Mouse (Mus musculus) lung, embryonic 16.5 days (tissue): ENCODE measurements around the gene Olfr315. TPM values are rescaled to one million over a fixed set of nuclear protein-coding genes. Genes with fewer than 3 reads are reported as not detected.
"Not testable (repeated sequence)": the region's sequence is repeated elsewhere in the genome, so short reads cannot be mapped to it uniquely, and the experiment has no call there.

Experiments
- ATAC-seq: fragments of 200-750 bp; cut with Nextera tagmentation; 2 replicates; pipeline ENCODE4 v1.8.0; 2017; ENCODE audit warnings: low read depth, mild to moderate bottlenecking, moderate library complexity
- H3K27ac ChIP-seq: fragments of 300-500 bp; sonication (generic); 2 replicates; pipeline ENCODE4 v1.5.1; 2014; ENCODE audit warnings: mild to moderate bottlenecking, control low read depth, low read length
- H3K27me3 ChIP-seq: fragments of 300-500 bp; sonication (generic); 2 replicates; pipeline ENCODE4 v1.6.1; 2014; ENCODE audit warnings: low read depth, low read length, mixed read lengths; ENCODE audit not compliant: control insufficient read depth, insufficient read depth
- H3K36me3 ChIP-seq: fragments of 300-500 bp; sonication (generic); 2 replicates; pipeline ENCODE4 v1.6.1; 2014; ENCODE audit warnings: low read length; ENCODE audit not compliant: control insufficient read depth, insufficient read depth
- H3K4me1 ChIP-seq: fragments of 300-500 bp; sonication (generic); replicated peaks from 2 replicates; pipeline ENCODE4 v1.6.1; 2014; ENCODE audit warnings: low read length, mixed read lengths; ENCODE audit not compliant: control insufficient read depth, insufficient read depth
- H3K4me2 ChIP-seq: fragments of 300-500 bp; sonication (generic); 2 replicates; pipeline ENCODE4 v1.6.1; 2014; ENCODE audit warnings: low read depth, low read length, control low read depth
- H3K4me3 ChIP-seq: fragments of 300-500 bp; sonication (generic); 2 replicates; pipeline ENCODE4 v1.5.1; 2014; ENCODE audit warnings: mild to moderate bottlenecking, low read length, control low read depth
- H3K9ac ChIP-seq: fragments of 300-500 bp; sonication (generic); 2 replicates; pipeline ENCODE4 v1.6.1; 2014; ENCODE audit warnings: low read length, control low read depth
- H3K9me3 ChIP-seq: fragments of 300-500 bp; sonication (generic); 2 replicates; pipeline ENCODE4 v1.6.1; 2016; ENCODE audit warnings: low read length; ENCODE audit not compliant: control insufficient read depth
- WGBS: fragments of 180-500 bp; shearing (Covaris S2); extraction: QIAGEN DNeasy Blood & Tissue Kit; methylation state at CpG from one replicate; pipeline ENCODE4 v1.1.7; 2014; 5-methylcytosine and 5-hydroxymethylcytosine counted together
- polyA plus RNA-seq: library from polyadenylated mRNA; unstranded; fragments of >200 nt; fragmentation: Nextera tagmentation; extraction: Ambion mirVana; gene quantifications from 2 replicates; pipeline ENCODE4 v1.2.1, GENCODE M21; 2015

The Olfr315 gene
- polyA plus RNA-seq = not detected in 2 replicates

- H3K36me3 ChIP-seq = no peaks in the 10 kb centered on the region
- ATAC-seq = no peak
Measured at GRCm38 (mm10) chr11:58772888-58773287, at the start of gene Olfr315. Gene Olfr315, plus strand, starts transcription at chr11:58773188.

GRCm38 (mm10) chr11:58723914-58724313 is 49.1 kb upstream of the Olfr315 start, which contains the start of gene Olfr318:
Gene Olfr318, minus strand, starts transcription at chr11:58724014.
- no peak for ATAC-seq
- no peaks in the 10 kb centered on the region for H3K9me3 ChIP-seq
- H3K9ac ChIP-seq = no peak within 1 kb of the TSS
- no peak within 1 kb of the TSS for H3K4me2 ChIP-seq
- no peak within 1 kb of the TSS for H3K27ac ChIP-seq
- H3K27me3 ChIP-seq = no peaks in the 10 kb centered on the region
- no peaks in the 10 kb centered on the region for H3K36me3 ChIP-seq
- H3K4me3 ChIP-seq = no peak within 1 kb of the TSS
- no peaks in the 10 kb centered on the region for H3K4me1 ChIP-seq

More at GRCm38 (mm10) chr11:58772888-58773287, at the start of gene Olfr315:
- Histone ChIP-seq H3K4me2 (no peak within 1 kb of the TSS), H3K27ac (no peak within 1 kb of the TSS), H3K27me3 (no peaks in the 10 kb centered on the region), H3K4me3 (no peak within 1 kb of the TSS), H3K4me1 (no peaks in the 10 kb centered on the region), H3K9me3 (no peaks in the 10 kb centered on the region), H3K9ac (no peak within 1 kb of the TSS)

GRCm38 (mm10) chr11:58727896-58728650 is 44.9 kb upstream of the Olfr315 start:
- not testable (repeated sequence) for ATAC-seq, H3K4me1 ChIP-seq, H3K4me2 ChIP-seq, H3K9ac ChIP-seq, H3K9me3 ChIP-seq, H3K27ac ChIP-seq, H3K4me3 ChIP-seq, H3K36me3 ChIP-seq, H3K27me3 ChIP-seq
- WGBS = 63% methylated on average over 6 of the region's 6 CpGs

DNA sequence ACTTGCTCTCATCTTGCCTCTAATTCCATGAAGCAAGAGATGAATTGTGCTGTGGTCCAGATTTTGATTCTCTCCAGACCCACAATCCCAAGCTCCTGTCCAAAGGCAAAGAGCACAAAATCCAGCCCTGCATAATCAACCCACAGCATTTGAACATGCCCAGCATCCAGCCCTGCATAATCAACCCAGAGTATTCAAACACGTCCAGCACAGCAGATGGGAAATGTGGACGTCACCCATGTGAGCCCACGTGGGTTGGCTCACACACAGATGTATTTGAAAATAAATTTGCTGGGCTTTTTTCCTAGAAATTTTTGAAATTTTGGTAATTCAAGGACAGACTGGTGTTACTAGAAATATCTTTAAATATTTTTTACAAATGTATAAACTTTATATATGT is 39.6 kb upstream of the Olfr315 start:
- no peaks in the 10 kb centered on the region for H3K36me3 ChIP-seq
- H3K27ac ChIP-seq = no peak overlapping the region
- H3K9ac ChIP-seq = no peak overlapping the region
- no peaks in the 10 kb centered on the region for H3K27me3 ChIP-seq
- 48% methylated on average over 3 of the region's 3 CpGs for WGBS
- no peak for ATAC-seq
- H3K9me3 ChIP-seq = no peaks in the 10 kb centered on the region
- no peaks in the 10 kb centered on the region for H3K4me1 ChIP-seq
- no peak overlapping the region for H3K4me2 ChIP-seq
- no peak overlapping the region for H3K4me3 ChIP-seq

GRCm38 (mm10) chr11:58738792-58739262 is 34.2 kb upstream of the Olfr315 start, which contains the start of gene Olfr317:
Gene Olfr317, minus strand, starts transcription at chr11:58739212.
- Histone ChIP-seq H3K36me3 (no peaks in the 10 kb centered on the region), H3K4me3 (no peak within 1 kb of the TSS), H3K4me1 (no peaks in the 10 kb centered on the region), H3K4me2 (no peak within 1 kb of the TSS), H3K27ac (no peak within 1 kb of the TSS), H3K27me3 (no peaks in the 10 kb centered on the region), H3K9ac (no peak within 1 kb of the TSS), H3K9me3 (no peaks in the 10 kb centered on the region)
- 58% methylated on average over 4 of the region's 4 CpGs for WGBS
- no peak for ATAC-seq

DNA sequence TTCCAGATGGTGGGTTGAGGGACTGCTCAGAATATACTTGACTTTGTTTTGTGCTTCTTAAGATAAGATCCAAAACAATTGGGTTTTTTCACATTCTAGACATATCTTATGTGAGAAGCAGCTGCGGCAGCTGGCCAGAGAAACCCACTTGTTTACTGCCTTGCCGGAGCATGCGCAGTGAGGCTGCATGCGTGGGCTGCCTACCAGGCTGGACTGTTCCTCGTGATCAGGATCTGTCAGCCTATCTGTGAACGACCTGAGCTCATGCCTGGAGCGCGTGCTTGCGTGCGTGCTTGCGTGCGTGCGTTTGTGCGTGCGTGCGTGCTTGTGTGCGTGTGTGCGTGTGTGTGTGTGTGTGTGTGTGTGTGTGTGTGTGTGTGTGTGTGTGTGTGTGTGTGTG is 21.9 kb upstream of the Olfr315 start:
- not testable (repeated sequence) for H3K4me2 ChIP-seq, H3K9me3 ChIP-seq, H3K4me1 ChIP-seq, H3K4me3 ChIP-seq, H3K27me3 ChIP-seq, H3K9ac ChIP-seq, H3K36me3 ChIP-seq, H3K27ac ChIP-seq, ATAC-seq
- 74% methylated on average over 18 of the region's 18 CpGs for WGBS

DNA sequence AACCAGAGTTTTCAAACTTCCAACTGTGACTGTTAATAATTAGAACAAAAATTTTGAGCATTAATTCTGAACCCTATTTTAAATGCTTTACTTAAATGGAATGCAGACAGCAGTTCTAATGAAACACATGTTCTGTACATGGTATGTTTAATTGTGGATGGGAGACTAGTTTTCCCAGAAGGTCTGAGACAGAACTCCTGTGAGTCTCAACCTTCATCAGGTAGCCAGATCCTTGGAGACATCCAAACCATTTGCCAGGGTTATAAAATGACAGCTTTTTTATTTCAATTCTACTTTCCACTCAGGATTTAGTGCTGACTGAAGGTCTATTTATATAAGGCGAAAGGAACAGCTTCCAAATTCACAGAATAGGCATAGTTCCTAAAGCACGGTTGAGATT is 20.6 kb upstream of the Olfr315 start, which contains the start of gene Olfr316:
Gene Olfr316, plus strand, starts transcription at position 301 of the 400 bp plus-strand sequence.
- Histone ChIP-seq H3K9me3 (no peaks in the 10 kb centered on the region), H3K4me3 (no peak within 1 kb of the TSS), H3K9ac (no peak within 1 kb of the TSS), H3K4me1 (no peaks in the 10 kb centered on the region), H3K27ac (no peak within 1 kb of the TSS), H3K4me2 (no peak within 1 kb of the TSS), H3K27me3 (no peaks in the 10 kb centered on the region), H3K36me3 (no peaks in the 10 kb centered on the region)
- ATAC-seq = no peak
- 76% methylated on average over 2 of the region's 2 CpGs for WGBS

DNA sequence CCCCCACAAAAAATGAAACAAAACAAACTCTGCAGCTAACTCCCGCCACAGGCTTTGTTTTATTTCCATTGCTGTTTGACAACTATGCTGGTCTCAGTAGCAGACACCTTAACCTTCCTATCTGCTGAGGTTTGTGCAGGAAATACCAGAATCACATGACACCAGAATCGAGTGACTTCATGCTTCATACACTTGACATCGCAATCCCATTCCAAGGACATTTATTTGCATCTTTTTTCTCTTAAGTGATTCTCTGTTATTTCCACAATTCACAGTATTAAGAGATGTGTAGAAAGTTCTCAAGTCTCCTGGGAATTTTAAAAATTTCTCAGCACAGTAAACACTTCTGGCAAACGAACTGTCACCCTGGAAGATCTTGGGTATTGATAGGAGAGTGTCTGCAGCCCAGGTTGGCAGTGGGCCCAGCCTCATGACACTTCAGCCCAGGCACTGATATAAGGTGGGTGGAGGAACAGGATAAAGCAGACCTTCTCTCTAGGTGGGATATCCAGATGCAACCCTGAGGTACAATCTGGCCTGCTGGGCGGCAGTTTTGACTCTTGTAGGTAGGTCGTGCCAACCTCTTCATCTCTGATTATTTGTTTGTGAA is 9.6 kb downstream of the Olfr315 start, which contains the start of gene Olfr314:
Gene Olfr314, plus strand, starts transcription at position 473 of the 610 bp plus-strand sequence.
- Histone ChIP-seq H3K27me3 (no peaks in the 10 kb centered on the region), H3K27ac (no peak within 1 kb of the TSS), H3K4me3 (no peak within 1 kb of the TSS), H3K9ac (no peak within 1 kb of the TSS), H3K4me2 (no peak within 1 kb of the TSS), H3K36me3 (no peaks in the 10 kb centered on the region), H3K4me1 (no peaks in the 10 kb centered on the region), H3K9me3 (no peaks in the 10 kb centered on the region)
- 46% methylated on average over 6 of the region's 6 CpGs for WGBS
- no peak for ATAC-seq

DNA sequence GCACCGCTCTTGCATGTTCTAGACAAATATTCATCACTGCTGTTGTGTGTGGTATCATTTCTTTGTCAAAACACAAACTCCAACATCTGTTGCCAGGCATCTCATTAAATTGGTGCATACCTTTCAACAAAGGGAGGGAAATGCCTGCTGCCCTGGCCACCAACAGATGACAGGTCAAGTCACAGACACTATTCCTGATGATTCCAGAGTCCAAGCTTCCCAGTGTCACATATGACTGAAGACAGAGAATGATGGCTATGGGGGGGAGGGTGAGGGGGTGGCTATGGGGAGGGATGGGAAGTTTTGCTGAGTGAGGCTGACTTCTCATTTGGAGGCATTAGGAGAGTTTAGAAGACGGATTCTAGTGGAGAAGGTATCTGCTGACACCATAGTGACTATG is 11.2 kb downstream of the Olfr315 start:
- no peak overlapping the region for H3K27ac ChIP-seq
- no peak overlapping the region for H3K9ac ChIP-seq
- no peak overlapping the region for H3K4me3 ChIP-seq
- H3K4me2 ChIP-seq = no peak overlapping the region
- no peaks in the 10 kb centered on the region for H3K4me1 ChIP-seq
- H3K9me3 ChIP-seq = no peaks in the 10 kb centered on the region
- H3K27me3 ChIP-seq = no peaks in the 10 kb centered on the region
- no peak for ATAC-seq
- WGBS = 60% methylated on average over 2 of the region's 2 CpGs
- H3K36me3 ChIP-seq = no peaks in the 10 kb centered on the region
